Mouse (Mus musculus) inflammation-experienced regulatory T-cells, adult 6 months (primary cell): Measurements from ENCODE around the gene D13Ertd608e. TPM values are rescaled to one million over a fixed set of nuclear protein-coding genes. Genes with fewer than 3 reads are reported as not detected.
"Not testable (repeated sequence)": the region's sequence is repeated elsewhere in the genome, so short reads cannot be mapped to it uniquely, and the experiment has no call there.

Experiments
- ATAC-seq: one replicate; pipeline ENCODE4 v1.8.0; 2017
- polyA plus RNA-seq, 3 experiments: library from polyadenylated mRNA; unstranded; fragments of 100-300 nt; shearing (Covaris generic); gene quantifications; one replicate each; pipeline ENCODE4 v1.2.1; 2017

The D13Ertd608e gene
- polyA plus RNA-seq: not detected

DNA sequence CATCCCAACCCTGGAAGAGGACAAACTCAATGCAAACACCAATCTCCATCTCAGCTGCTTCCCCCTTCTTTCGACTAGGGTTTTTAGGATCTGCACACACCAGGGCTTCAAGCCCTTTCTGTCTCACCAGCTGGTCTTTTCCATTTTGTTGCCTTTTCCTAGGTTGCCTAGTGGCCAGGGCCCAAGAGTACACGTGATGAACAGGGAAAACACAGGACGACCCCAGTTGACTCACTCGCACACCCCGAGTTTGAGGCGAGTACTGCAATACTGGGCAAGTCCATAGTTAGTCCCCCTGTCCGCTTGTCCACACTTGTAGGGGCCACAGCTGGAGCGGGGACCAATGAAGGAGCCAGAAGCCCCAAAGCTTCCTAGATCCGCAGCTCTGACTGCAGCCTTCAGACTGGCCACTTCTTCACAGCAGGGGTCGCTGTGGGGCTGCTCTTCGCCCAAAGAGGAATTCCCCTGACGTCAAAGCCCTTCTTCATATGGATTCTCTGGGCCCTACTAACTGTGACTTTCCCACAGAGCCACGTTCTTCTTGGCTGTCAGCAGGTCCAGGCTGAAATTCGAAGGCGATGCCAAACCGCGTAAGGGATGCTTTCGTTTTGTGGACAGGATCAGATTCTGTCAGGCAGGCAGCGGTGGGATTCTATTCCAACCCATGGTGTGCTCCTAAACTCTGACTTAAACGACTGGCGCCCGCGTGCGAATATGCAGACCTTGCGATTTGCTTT is at the start of gene D13Ertd608e:
Gene D13Ertd608e, plus strand, starts transcription at position 687 of the 737 bp plus-strand sequence.
- ATAC-seq: peak; percentile 85

DNA sequence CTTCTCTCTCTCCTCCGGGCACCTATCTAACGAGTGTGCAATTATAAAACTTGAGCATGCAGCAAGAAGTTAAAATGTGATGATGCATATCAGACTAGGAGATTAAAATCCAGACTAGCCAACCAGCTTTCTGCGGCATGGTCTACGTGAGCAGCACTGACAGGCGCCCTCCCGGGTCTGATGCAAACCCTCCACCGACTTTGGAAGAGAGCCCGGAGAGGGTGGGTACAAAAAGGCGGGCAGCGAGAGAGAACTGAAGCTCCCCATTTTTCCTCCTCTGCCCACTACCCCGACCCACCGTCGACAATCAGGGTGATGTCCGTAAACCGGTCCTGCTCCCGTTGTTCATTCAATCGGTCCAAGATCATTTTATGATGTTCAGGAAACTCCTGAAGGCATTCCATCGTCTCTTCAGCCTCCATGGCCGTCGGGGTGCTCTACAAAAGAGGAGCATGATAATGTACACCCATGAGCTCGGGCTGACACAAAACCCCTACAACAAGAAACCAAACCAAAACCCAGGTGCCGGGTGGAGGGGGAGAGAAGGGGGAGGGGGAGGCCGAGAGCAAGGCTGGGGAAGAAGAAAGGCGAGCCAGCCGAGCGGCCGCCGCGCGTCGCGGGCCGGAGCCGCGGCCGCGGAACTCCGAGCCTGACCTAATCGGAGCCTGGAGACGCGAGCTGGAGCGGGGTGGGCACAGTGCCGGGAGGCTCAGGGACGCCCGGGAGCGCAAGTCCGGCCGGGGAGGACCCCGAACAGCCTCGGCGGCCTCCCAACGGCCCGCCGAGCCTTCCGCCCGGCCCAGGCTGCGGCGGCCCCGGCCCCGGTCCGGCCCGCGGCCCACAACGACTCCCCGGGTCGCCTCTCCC is 45.7 kb upstream of the D13Ertd608e start:
- peak; percentile 14 for ATAC-seq

DNA sequence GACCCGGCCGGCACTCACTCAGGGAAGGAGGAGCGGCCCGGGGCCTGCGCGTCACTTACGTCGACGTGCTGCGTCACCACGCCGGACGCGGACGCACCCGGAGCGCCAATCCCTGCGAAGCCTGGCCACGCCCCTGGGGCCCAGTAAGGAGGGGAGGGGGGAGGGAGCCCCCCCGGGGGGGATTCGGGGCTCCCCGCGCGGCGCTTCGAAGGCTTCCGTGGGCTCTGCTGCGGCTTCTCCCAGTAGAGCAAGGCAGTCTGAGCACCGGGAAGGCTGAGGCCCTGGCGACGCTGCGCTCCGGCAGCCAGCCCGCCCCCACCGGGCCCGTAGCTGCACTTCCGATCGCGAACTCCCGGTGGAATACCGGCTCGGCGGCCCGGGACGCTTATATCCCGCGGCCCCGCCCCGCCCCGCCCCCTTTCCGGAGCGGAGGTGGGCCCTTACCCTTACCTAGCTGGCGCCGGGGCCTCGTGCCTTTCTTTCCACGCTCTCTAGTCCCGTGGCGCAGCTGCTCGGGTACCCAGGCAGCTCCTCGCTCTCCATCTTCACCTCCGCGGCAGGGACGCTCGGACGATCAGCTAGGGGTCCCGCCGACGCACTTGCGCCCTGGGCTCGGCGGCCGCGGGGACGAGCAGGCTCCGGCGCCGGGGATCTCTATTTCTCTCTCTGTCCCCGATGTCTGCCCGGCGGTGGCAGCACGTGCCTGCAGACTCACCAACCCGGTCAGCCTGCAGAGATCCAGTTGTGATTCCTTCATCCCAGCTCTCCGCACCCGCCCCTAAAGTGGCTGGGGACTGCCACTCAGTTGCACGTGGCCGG is 44.8 kb upstream of the D13Ertd608e start, which contains the start of gene Zfp131:
Gene Zfp131, minus strand, starts transcription at position 129 of the 819 bp plus-strand sequence.
- peak; percentile 88 for ATAC-seq

DNA sequence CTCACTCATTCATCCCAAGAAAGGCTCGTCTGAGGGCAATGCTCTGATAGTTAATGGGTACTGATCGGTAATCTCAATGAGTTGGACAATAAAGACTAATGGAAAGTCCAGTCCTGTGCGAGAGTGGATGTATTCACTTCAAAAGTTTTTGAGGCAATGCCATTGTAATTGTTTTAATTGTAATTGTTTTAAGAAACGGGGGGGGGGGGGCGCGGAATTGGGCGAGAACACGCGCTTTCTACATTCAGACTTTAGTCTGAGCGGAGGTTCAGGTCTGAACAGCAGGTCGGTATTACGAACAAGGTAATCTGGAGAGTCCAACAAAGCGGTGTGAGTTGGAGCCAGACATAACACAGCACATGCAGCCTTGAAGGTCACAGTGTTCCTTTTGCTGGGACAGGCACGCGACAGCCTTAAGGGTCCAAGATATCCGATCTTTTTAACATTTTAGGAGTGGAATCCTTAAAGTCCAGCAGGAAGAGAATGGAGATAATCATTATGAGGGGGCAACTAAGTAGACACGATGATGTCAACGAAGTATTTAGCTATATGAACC is 44.1 kb upstream of the D13Ertd608e start:
- ATAC-seq: no peak

DNA sequence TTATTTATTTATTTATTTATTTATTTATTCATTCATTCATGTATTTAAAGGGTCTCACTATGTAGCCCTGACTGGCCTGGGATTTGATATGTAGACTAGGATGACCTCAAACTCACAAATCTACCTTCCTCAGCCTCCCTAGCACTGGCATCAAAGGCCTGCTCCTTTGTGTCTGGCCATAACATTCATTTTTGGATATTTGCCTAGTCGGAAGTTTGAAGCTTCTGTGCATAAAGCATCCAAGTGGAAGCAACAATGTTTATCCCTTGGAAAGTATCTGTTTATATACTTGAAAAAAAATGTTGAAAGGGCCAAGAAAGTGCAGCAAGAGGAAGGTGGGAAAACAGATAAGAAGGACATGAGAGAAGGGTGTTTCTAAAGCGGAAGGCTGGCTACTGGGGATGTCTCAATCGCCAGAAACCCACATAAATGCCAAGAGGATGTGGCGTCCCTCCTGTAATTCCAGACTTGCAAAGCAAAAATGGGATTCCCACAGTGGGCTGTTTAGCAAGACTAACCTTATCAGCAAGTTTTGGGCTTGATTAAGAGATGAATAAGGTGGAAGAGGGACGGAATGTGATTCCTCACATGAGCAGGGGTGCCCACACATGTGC is 42.9 kb upstream of the D13Ertd608e start:
- no peak for ATAC-seq

DNA sequence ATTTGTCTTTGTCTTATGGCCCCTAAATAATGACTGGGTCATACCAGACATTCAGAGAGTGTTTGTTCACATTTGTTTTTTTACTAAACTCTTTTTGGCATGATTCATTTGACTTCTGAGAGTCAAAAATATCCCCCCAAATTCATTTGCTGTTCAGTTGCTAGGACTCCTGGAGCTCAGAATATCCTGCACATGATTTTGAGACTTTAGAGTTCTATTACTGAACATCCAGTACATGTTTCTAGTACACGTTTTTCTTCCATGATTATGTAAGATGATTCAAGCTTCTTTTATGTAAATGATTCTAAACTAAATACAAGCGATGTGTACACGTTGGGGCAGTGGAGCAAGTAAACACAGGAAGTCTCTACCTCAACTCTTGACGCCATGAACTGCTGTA is 38.1 kb upstream of the D13Ertd608e start:
- no peak for ATAC-seq

DNA sequence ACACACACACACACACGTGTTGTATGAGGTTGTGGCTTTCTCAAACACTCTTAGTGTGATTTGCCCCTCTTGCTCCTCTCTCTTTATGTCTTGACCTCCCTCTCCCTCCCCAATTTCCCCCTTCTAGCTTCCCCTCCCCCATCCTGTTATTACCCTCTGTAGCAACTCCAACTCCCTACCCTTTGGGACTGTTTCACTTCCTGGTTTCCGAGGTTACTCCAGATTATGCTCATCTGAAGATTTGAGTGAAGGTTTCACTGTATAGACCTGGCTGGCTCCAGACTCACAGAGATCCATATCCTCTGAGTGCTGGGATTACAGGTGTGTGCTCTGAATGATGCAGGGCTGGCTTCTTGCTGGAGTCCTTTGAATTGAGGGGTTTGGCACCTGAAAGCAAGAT is 26.9 kb upstream of the D13Ertd608e start:
- ATAC-seq: no peak

DNA sequence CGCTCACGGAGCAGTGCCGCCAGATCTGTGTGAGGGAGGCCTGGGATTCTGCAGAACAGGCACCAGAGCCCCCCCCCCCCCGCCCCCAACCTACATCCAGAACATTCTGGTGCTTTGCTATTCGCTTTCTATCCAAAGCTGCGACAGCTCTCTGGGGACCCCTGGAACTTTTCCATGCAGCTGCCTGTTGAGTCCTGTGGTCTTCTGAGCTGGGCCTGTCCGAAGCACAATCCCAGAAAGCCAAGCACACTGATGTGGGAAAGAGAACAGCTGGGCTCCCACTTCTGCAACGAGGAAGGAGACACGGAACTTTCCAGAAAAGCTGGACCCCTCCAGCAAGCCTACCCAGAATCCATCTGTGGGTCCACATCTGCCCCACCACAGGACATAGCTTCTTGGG is 25.8 kb upstream of the D13Ertd608e start:
- no peak for ATAC-seq

DNA sequence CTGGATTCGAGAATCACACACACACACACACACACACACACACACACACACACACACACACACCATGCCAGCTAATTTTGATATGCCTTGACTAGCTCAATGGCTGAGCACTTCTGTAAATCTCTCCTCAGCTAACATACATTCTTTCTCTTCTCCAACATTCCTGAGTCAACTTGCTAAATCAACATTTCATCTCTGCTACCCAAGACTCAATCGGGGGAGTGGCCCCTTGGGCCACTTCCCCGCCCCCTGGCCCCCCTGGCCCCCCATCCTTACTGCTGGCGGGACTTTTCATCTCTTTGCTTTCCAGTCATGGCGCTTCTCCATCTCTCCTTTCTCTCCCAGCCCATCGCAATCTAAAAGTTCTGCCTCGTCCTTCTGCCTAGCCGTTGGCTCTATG is 19.0 kb upstream of the D13Ertd608e start:
- ATAC-seq: no peak

DNA sequence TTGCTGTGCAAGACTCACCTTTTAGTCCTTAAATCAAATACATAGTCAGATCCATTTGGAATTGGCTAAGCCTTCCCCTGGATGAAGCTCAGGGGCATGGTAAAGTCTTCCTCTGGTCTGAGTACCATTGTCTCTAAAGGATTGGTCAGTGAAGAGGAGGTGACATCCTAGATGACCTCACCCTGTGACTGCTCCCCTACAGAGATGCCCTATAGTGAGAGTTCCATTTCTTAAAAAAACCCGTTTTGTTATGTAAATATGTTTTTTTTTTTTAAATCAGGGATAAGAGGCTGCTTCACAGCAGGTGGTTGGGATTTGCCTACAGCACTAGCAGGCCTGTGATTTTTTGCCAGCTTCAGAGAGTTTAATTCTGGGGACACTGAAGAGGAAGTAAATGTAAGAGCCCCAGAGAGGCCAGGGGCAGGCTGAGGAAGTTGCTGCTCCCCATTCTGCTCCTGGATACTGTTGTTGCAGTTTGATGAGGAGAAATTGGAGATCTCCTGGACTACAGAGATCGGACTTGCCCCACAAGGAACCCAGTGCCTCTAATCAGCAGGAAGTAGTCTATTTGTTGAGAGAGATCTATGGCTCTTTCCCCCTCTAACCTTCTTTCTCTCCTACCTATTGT is 18.1 kb upstream of the D13Ertd608e start:
- ATAC-seq: no peak

DNA sequence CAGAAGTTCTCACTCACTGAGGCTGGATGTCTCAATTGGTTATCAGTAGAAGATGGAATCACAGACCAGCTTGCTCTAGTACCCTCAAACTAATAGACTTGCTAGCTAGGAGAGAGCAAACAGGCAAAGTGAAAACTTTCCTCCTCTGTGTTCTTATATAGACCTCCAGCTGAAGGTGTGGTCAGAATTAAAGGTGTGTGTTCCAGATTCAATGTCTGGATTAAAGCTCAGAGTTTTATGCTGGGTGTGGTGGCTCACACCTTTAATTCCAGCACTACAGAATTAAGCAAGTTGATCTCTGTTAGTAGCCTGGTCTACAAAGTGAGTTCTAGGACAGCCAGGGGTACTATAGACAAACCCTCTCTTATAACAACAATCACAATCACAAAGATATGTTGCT is 5.7 kb upstream of the D13Ertd608e start, which contains the start of gene AF067063:
Gene AF067063, minus strand, starts transcription at position 101 of the 400 bp plus-strand sequence.
- not testable (repeated sequence) for ATAC-seq

DNA sequence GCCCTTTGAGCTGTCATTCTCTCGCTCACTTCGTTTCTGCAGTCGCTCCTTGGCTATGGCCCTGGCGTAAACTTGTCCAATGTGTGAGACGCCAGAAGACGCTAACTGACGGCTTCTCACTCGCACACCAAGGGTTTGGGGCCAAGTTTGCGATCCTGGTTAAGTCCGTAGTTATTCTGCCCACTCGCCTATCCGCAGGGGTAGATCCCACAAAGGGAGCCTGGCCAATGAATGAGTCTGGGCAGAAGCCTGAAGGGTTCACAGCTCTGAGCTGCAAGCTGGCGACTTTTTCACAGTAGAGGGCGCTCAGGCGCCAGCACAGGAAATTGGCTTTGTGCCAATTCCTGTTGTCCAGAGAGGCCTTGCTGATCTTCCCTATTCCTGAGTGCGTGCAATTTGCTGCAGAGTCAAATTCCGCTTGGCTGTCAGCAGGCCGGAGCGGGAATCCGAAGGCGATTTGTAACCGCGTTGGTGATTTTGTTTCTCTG is 562 bp downstream of the D13Ertd608e start:
- peak; percentile 34 for ATAC-seq

DNA sequence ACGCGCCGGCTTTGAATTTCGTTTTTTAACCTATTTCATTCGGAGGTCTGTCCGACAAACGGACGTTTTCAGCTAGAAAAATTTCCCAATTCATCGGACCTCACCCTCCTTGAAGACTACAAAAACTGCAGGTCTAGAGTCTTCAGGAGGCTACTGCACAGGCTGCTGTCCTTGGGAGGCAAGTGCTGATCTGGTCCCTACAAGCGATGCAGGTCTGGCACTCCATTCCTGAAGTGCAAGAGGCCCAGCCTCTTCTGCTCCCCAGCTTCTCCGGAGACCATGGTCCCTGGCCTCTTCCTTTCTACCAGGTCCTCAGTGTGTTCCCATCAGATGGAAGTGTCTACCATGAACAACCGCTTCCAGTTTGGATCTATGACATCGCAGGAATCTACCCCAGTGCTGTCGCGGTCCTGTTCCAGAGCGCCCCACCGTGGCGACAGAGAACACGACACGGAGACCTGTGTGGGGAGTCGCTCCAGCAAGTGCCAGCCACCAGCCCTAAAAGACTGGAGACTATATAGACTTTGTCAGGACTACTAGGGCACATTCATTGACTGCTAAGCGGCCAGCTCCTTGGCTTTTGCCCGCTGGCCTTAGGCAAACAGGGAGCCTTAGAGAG is 2.0 kb downstream of the D13Ertd608e start:
- ATAC-seq: peak; percentile 47

DNA sequence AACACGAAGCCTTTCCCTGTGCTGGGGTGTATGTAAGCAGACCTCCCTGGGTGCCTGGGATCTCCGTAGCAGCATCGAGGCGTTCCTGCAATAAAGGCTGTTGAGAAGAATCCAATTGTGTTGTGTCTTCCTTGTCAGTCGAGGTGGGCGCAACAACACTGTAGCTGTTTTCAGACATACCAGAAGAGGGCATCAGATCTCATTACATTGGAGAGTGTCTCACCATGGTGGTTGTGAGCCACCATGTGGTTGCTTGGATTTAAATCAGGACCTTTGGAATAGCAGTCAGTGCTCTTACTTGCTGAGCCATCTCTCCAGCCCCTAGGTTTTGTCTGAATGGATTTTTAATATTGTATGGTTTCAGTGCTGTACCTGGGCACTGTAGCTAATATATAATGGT is 4.2 kb downstream of the D13Ertd608e start:
- not testable (repeated sequence) for ATAC-seq

DNA sequence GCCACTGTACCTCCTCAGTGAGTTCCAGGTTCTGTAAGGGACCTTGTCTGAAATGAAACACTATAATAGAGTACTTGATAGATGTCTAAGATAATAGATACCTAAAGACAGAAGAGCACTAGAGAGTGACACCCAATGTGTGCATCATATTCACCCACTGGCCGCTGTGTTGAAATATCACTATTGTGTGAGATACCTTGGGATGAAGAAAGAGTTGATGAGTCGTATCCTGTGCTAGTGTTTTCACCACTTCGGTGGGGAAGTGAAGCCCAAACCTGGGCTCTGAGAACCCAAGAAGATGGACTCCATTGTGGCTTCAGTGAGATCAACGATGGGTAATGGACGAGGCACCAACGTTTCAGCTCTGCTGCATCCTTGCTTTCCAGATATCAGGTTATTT is 26.6 kb downstream of the D13Ertd608e start:
- ATAC-seq: not testable (repeated sequence)

DNA sequence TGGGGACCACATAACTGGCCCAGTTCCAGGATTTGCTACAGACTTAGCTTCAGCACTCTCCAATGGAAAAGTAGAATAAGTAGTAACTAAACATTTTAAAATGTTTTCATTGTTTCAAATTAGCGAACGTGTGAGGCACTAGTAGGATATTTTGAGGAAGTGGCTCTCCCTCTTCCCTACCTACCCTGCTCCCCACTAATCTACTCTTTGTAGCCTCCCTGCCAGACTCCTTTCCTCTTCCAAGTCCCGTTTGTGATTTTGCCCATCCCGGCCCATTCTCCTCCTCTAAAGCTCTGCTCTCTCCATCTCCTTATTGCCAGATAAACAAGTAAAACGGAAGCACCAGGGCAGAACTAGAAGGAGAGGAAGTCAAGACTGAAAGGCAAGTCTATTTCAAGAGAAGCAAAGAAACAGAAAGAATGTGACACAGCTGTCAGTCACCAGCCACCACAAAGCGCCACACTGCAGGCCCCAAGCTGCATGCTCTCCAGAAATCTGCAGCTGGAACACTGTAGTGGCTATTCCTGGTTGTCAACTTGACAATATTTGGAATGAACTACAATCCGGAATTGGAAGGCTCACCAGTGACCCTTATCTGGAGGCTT is 28.7 kb downstream of the D13Ertd608e start:
- not testable (repeated sequence) for ATAC-seq

DNA sequence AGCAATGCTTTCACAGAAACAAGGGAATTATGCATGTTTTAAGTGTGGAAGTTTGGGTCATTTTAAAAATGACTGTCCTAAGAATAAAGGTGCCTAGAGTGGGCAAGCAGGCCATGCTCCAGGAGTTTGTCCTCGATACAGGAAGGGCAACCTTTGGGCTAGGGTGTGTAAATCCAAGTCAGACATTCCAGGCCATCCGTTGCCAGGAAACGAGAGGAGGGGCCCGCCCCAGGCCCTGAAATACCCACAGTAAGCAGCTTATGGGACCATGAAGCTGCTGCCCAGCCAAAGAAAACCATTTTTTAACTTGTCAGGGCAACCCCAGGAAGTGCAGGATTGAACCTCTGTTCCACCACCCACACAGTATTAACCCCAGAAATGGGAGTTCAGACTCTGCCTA is 51.1 kb downstream of the D13Ertd608e start:
- ATAC-seq: not testable (repeated sequence)

DNA sequence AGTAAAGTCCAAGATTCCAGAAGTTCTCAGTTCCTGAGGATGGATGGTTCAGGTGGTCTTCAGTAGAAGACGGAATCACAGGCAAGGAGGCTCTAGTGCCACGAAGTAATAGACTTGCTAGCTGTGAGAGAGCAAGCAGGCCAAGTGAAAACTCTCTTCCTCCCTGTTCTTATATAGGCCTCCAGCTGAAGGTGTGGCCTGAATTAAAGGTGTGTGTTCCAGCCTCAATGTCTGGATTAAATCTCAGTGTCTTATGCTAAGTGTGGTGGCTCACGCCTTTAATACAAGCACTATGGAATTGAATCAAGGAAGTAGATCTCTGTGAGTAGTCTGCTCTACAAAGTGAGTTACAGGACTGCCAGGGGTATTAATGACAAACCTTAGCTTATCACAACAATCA is 58.9 kb downstream of the D13Ertd608e start, which contains the start of gene Tcstv1:
Gene Tcstv1, minus strand, starts transcription at position 101 of the 400 bp plus-strand sequence.
- not testable (repeated sequence) for ATAC-seq
